Mouse (Mus musculus) spleen, postnatal 4 days (tissue): ENCODE data around the gene Tmem176b.
A peak's percentile ranks its signal among the peaks of the same experiment; 100 is the strongest.
"Not testable (repeated sequence)": the region's sequence is repeated elsewhere in the genome, so short reads cannot be mapped to it uniquely, and the experiment has no call there.

Source experiments
- DNase-seq, 2 experiments: peaks; one replicate each; pipeline ENCODE4 v3.0.0; 2022; ENCODE audit warnings: low spot score in 2 of 2

The Tmem176b gene

DNA sequence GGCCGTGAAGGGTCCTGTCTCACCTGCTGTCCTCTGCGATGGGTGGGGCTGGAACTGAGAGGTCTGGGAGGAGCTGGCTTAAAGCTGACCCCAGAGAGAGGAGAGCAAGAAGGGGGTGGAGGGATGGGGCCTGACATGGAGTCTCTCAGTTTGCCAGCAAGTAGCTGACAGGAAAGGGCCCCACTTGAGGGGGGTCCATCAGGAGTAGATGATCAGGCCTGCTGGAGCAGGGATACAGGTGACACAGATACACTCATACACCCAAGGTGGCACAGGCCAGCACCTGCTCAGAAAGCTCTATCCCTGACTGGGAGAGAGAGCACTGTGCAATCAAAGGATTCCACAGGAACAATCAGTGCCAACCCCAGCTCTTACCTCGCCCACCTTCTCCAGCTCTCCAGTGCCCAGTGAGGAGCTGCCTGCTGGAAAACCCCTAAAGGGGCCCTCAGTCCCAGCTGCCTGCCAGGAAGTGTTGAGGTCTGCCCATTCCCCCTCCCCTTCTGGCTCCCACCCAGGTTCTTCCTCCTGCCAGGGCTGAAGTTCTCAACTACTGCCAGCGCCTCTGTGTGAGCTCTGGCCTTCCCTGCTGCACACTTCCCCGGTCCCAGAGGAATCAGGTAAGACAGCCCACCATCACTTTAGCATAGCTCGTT, at the start of gene Tmem176b:
TSS of gene Tmem176b (minus strand) at position 524 of the 653 bp plus-strand sequence.
- peak; percentile 60 to 72 for DNase-seq

DNA sequence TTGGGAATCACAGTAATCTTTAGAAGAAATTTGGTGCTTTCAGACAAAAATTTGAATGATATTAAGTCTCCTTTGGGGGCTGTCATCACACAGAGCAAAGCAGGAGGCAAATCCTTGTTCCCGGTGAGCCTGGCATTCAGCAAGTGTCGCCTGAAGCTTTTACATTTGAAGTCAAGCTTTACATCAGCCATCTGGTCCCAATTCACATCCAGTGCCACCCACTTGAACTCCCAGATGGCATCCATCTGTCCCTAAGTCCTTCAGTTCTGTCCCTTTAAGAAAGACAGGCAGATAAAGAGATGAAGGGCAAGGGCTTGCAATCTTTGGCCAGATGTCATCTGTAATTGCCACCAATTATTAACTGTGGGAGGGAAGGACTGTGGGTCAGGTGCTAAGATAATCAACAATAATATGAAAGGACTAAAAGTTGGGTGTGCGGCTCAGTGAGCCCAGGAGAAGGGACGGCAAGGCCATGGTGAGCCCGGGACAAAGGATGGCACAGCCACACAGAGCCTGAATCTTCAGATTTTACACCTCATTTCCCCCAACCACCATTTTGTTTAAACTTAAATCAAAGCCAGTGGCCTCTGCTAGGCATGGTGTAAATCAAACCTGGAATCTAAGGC, 35.3 kb upstream of the Tmem176b start:
- DNase-seq = peak; percentile 3 to 33

DNA sequence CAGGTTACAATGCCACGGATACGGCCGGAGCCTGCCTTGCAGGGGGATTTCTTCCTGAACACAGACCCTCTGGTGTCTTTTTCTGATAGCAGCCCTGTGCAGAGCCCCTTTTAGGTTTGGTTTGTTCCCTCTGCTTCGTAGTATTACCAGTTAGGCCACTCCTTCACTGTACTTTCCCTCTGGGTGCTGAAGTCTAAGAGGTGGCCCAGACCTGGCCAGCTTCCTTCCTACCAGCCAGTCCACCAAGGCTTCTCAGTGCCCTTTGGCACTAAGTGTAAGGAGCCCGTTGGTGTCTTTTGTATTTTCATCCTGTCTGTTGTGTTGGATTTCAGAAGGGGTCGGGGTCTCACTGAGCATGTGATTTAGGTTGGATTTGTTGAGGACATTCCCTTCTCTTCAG, 34.2 kb upstream of the Tmem176b start:
- DNase-seq = peak; percentile 8 to 36

DNA sequence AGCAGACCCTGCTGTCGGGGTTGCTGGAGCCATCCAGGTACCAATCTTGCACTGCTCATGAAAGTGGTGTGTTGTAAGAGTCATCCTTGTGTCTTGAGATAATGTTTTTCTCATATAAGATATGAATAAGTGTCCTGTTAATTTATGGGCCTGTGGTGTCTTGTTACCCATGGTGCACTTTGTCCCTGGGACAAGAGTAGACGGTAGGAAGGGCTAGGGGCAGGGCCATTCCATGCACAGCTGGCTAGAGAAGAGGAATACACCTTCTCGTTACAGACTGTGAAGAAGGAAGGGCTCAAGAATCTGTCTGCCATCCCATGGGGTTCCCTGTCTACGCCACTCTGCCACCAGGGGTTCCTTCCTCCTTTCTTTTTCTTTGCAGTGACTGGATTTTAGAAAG, 33.3 kb upstream of the Tmem176b start:
- DNase-seq = peak; percentile 3 to 28

DNA sequence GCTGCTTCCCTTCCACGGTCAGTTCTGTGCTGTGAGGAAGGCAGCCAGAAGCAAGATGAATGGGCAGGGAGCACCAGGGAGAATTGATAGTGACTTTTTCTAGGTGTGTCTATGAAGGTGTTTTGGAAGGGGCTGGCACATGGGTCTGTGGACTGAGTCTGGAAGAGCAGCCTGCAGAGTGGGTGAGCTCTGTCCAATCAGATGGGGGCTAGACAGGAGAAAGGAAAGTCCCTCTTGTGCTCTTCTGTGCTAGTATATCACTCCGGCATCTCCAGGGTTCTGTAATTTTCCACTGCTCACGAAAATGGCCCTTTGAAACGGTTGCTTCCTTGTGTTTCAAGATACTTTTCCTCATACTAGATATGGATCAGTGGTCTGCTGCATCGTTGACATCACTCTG, 31.3 kb upstream of the Tmem176b start, which contains the start of gene Aoc1:
TSS of gene Aoc1 (plus strand) at position 301 of the 400 bp plus-strand sequence.
- peak in 1 of 2 experiments; percentile 11 for DNase-seq

DNA sequence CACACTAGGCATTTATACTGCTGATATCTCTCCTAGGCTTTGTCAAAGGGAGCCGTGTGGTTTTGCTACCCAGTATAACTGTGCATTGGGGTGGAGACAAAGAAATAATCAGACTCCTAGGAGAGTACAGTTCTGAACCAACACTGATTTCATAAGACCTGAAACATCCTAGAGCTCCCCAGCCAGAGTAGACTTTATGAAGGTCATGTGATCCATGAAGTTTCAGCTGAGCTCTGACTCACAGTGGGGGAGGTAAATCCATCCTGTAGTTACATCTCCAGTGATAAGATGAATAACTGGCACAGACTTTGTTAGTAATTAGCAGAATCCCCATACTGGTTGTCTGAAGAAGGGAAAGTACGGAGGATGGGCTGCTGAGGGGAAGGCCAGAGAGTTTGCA, 28.5 kb upstream of the Tmem176b start:
- DNase-seq = no peak

DNA sequence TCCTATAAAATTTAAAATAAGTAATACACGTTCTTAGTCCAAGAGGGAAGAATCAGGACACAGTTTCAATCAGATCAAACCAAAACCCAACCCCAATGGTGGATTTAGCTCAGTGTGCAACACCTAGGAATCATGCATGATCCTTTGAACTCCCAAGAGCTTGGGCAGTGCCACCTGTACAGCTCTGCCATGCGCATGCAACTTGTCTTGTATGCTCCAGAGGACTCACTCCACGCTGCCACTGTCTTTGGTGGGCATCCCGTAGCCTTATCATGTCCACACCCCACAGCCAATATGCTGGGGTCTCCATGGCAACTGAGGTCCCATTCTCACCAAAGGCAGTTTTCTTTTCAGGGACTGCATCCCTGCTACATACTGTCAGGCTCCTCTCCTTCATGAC, 25.9 kb upstream of the Tmem176b start:
- DNase-seq = no peak

DNA sequence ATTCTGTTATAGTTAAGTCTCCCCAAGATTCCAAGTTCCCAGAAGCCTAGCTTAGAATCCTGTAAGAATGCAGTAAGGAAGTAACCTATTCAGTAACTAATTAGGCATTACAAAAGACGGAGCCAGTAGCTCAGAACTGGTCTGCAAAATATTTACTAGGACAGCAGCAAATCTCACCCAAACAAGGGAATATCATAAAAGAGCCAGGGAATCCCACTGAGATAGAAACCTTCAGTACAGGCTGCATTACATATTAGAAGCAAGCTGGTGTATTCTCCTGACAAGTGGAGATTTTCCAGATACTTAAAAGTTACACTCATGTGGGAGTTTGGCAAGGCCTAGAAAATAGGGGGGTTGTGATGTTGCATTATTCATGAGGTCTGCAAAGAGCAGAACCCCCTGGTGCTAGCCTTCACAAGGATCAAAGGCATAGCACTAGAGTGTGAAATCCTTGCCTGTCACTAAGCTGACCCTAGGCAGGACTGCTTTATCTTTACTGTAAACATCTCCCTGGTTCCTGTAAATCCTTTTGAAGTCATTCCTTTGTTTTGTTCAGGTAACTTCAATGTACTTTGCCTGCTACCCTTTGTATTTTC, 25.2 kb upstream of the Tmem176b start:
- not testable (repeated sequence) for DNase-seq

DNA sequence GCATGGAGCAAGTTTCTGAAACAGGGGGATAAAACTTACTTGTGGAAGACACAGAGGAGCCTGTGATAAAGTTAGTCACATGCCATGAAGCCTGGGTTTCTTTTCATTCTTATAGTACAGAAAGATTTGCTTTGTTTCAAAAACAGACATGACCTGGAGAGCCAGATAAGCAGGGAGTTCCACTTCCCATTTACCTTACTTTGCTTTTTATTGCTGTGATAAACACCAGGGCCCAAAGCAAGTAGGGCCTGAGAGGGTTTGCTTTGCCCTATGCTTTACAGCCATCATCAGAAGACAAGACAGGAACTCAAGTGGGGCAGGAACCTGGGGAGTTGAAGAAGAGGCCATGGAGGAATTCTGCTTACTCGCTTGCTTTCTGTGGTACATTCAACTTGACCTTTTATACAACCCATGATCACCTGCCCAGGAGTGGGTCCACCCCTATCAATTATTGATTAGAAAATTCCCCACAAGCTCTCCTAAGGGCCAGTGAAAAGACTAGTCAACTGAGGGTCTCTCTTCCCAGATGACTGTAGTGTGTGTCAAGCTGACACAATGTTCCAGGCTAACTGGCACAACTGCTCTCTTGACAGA, 24.0 kb upstream of the Tmem176b start:
- DNase-seq = no peak

DNA sequence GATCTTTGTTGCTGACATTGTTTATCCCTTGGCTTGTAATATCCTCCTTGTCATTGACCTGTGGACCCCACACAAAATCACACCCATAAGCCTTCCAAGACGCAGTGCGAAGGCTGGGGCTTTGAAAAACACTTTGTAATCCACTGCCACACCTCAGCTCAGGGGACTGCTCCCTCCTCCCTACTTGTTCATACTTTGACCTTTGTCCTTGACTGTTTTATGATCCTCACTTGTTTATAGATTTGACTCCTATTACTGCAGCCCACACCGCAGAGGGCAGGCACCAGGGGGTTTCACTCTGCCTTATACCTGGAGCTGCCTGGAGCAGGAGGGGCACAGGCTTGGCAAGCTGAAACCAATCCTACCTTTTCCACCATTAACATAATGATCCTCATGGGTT, 23.4 kb upstream of the Tmem176b start:
- DNase-seq = no peak

DNA sequence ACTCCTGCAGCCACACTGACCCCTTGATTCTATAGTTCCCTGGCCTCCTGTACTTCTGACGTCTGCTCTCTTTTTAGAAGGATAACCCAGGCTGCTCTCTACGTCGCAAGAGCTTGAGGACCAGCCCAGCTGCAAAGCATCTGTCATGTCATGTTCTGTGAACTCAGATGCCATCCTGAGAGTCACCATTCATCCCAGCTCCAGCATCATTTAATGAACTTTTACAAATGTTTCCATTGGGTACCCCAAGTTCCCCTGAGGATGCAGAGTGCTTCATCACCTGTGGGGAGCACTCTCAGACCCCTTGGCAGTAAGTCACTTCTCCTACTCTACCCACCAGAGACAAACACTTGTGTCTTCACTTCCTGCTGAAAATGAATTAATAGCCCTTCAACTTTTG, 22.9 kb upstream of the Tmem176b start:
- DNase-seq = no peak

DNA sequence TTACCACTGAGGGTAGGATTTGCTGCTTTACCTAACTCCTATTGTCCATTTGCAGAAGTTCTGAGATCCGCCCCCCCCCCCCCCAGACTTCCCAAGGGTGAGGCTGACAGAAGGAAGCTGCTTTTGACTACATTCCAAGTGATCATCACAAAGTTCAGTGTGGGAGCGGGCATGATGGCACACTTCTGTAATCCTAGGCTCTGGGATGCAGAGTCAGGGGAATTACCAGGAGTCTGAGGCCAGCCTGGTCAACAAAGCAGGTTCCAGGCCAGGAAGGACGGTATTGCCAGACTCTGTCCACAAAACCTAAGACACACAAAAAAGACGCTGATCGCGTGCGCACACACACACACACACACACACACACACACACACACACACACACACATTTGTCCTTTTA, 22.2 kb upstream of the Tmem176b start:
- no peak for DNase-seq

DNA sequence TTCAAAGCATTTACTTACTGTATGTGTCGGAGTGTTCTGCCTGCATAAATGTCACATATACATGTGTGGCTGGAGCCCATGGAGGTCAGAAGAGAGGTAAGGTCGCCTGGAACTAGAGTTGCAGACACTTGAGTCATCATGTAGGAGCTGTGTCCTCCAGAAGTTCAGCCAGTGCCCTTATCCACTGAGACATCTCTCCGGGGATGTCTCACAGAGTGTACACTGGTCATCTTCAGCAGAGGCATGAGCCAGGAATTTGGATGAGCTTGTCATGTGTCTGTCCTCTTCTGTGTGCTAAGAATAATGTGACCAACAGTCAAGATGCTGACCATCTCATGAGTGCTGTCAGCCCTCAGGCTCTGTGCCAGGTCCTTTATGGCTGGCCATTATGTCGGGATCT, 21.5 kb upstream of the Tmem176b start:
- no peak for DNase-seq

DNA sequence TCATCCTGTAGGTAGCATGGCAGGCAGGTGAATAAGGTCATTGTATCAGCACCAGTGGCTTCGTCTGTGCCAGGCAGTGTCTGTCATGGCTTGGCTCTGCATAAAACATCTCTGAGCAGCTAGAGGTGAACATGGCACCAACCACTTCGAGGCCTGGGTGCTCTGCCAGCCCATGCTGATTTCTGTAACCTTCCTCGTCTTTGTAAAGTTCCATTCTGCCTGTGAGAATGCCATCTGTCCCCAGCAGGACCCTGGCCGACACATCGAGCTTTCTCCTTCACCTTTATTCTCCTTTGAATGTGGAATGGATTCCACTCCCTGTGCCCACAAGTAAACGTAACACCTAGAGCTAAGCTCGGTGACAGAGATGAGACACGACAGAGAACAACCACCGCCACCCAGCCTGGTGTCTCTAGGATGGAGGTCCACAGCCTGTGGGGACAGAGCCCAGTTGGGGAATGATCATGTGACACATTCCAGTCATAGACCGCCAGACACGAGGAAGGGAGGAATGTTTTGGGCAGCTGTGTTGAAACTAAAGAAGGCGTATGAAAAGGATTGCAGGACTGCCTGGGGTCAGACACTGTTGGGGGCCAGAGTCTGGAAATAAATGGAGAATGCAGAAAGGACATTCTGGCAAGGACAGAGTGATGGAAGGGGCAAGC, 20.5 kb upstream of the Tmem176b start:
- no peak for DNase-seq

DNA sequence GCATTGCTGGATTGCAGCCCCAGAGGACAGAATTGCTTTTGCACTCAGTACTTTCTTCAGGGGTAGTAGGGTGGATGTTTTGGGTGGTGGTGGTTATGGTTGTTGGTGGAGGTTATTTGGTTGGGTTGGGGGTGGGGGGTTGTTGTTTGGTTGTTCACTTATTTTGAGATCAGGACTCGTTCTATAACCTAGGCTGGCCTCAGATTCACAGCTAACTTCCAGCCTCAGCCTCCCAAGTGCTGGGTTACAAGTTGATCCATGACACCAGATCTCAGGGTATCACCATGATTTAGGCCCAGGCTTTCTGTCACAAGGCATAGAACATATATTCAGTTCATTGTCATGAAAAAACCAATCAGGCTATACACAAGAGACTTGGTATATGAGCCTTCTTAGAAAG, 19.6 kb upstream of the Tmem176b start:
- DNase-seq = no peak

DNA sequence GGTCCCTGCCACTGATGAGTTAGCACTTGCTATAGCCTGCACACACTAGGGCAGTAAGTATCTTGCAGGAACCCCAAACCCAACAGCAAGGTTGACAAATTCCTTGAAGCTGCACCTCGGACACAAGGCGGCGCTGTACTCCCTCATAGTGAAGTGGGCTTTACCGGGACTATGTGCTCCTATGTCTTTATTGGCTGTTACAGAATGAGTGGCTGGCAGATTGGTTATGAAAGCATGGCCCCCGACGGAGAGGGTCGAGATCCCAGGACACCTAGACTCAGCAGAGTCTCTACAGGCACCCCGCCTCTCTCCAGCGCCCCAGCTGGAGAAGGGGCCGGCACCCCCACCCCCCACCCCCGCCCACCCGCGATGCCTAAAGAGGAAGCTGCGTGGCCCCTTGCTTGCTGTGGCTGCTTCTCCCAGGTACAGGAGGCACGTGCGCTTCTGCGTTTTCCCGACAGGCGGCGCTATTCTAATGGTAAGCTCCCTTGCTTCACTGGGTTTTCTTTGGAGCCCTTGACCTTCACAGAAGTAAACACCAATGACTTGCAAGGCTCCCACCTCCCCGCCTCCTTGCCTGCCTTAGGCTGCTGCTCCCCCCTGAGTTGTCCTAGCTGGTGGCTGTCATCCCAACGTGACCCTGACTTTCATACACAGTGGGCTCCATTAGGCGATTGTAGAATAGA, 19.0 kb upstream of the Tmem176b start:
- peak; percentile 56 to 84 for DNase-seq

DNA sequence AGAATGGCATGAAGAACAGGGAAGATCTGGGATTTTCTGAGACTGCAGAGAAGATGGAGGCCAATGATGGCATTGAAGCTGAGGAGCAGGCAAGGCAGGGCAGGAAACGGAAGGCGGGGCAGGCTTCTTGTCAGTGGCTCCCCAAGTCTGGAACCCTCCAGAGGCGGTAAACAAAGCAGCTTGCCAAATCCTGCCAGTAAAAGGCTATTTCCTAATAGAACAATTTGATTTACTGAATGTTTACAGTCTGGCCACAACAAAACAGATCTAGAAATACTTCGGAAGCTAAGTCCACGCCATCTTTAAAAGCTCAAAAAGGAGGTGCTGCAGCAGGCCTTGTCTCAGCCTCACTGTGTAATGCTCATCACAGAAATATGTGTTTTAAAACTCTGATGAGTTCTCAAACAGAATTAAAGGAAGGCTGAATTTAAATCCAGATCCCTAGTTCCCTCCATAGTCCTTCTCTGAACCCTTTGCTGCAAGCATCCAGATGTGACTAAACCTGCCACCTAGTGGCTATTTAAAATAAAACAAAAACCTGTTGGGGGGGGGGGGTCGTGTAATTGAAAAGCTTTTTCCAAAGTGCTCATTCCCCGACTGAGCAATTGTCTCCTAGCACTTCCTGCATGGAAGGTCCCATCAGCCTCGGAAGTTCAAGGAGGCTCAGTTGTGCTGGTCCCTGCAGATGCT, 16.5 kb upstream of the Tmem176b start:
- no peak for DNase-seq

DNA sequence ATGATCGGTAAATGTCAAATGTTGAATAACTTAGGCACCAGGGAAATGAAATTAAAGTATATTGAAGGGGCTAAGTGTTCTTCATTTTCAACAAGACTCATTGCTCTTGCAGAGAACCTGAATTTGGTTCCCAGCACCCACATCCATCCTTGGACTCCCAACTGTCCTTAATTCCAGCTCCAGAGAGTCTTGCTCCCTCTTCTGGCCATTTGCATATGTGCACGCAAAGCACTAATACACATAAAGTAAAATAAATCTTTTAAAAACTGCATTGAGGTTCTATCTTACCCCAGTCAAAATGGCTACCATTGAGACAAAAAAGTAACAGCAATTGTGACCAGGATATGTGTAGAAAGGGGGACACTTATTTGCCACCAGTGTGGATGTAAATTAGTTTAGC, 12.9 kb upstream of the Tmem176b start:
- no peak for DNase-seq

DNA sequence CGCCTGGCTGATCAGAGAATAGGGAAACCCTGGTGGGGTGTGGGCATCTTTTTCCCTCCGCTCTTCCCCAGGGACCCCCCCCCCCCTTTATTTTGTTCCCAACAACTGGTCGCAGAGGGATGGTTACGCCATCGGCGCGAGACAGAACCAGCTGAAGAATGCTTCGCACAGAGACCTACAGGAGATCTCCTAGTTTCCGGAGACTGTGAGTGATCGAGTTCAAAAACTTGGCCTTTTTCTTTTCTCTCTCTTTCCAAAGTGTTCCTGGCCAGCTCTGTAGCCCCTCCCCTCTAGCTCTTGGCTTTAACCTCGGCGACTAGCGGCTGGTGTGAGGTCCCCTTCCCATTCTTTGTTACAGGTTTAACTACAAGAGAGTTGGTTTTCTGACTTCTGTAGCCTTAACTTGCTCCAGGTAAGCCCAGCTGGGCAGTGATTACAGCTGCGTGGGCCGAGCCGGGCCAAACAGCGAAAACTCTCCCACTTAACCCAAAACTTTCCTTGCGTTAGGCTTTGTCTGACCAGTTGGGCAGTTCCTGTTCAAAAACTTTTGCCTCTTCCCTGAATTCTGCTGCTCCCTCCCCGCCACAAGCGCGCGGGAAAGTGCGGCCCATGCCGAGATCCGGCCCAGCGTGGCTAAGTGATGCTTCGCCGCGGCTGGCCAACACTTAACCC, 10.7 kb upstream of the Tmem176b start:
- no peak for DNase-seq

DNA sequence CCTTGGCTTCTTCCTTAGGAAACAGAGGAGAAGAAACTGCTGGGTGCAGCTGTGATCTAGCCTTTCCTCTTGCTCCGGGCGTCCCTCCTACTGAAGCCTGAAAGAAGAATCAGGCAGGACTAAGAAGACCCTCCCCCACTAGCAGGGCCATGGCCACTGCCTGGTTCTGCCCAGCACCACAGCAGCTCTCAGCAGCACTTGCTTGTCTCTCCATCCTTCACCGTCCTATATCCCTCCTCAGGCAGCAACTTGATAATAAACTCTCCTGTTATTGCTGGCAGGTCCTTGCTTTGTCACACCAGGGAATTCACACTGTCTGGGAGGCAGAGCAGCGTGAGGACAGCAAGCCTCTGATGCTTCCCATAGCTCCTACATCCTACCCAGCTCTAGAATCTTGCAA, 3.8 kb upstream of the Tmem176b start:
- no peak for DNase-seq
